Mouse (Mus musculus) brain, embryonic 18.5 days (tissue): Measurements from ENCODE around the gene Tcta.
"Not testable (repeated sequence)": the region's sequence is repeated elsewhere in the genome, so short reads cannot be mapped to it uniquely, and the experiment has no call there.

ENCODE experiments used
- DNase-seq: peaks from one replicate; pipeline ENCODE4 v3.0.0-alpha.2; 2012; ENCODE audit warnings: low read depth, low spot score

Gene Tcta

DNA sequence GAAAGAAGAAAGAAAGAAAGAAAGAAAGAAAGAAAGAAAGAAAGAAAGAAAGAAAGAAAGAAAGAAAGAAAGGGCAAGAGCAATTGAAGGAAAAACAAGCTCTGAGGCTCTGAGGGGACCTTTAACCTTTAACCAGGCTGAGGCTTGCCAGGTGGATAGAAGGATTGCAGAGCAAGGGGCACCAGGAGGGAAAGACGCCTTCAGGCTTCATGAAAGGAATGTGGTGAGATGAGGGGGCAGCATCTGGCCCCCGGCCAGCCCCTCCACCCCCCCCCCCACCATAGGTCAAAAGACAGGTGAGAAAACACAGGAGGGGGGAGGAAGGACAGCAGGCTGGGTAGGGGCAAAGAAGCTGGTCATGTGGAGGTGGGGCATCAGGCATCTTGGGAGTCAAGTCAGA lies 34.0 kb downstream of the Tcta start:
- DNase-seq, result no peak

DNA sequence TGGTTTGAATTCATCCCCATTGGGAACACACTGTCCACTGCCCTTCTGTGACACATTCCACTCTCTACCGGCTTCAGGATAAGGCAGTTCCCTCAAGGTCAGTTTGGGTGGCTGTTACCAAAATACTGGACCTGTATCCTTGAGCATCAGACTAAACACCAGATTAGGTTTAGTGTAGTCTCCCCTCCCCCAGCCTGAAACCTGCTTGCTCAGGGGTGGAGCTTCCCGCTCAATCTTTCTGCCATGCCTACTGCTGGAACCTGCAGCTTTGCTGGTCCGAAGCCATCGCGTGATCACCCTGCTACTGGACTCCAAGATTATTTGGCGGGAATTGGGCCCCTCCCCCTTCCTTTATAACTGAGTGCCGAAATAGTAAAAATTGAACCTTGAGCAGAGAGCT lies 37.3 kb downstream of the Tcta start:
- DNase-seq, result not testable (repeated sequence)

DNA sequence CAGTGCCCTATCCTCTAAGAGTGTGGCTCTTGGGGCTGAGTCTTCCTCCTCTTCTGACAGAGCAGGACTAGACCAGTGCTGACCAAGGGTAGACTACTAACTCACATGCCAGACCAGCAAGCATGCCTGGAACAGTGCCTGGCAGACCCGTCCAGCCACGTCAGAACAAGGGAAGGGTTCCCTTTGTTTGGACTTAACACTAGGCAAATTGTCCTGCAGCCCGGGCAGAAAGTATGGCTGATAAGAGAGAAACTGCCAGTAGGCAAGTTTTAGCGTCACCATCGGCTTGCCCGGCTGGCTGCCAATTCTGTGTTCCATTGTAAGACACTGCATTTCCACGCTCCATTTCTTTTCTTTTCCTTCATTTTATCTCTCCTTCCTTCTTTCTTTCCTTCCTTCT lies 38.3 kb downstream of the Tcta start:
- no peak for DNase-seq

DNA sequence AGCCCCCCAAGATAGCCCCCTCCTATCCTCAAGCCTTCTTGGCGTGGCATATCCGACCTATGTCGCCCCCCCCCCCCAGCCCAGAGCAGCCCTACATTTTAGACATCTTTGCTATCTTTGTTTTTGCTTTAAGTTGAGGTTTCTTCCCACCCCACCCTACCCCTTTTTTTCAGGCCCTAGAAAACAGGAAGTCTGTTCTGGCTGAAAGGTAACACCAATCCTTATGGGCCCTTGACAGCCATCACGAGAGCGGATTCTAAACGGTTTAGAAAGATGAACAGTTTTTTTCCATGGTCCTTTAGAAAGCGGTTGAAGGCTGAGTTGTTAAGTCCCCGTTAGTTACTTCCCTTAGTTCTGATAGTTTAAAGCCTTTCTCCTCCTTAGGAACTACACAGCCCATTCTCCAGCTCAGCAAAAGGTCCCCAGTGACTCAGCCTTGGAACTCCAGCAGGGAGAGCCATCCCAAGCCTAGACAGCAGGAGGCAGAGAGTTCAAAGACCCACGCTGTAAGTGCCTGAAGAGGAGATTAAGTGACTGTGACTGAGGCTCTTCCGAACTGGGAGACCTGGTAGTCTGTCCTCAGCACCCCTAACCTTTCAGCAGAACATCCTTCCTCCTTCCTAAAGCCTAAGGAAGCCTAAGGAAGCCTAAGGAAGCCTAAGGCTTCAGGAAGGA lies 39.6 kb downstream of the Tcta start:
- no peak for DNase-seq

DNA sequence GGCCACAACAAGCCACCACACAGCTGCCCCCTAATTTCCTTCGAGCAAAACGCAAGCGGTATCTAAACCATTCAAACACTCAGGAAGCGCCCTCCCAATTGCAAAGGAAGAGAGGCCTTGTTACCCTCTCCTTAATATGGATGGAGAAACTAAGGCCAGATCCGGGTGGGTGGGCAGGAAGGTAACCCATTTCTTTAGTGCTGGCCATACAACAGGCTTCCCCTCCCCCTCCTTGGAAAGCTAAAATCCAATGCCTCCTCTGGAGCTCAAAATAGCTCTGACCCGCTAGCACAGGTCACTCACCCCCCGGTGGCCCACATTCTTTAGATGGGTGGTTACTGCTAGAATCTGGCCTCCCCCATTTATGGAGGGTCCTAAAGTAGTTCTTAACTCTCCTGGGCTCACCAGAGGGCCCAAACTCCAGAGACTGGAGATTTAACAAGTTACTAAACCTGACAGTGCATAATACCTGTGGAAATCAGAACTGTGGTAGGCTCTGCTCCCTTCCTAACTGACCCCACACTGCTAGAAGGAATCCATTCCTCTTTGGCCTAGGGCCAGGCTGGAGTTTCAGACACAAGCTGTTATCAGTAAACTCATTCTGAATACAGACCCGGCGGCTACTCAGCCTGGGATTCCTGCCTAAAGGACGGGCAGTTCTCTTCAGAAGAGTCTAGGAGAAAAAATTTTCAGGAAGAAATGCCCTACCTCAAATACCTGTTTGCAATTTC lies 41.6 kb downstream of the Tcta start:
- DNase-seq, result no peak

DNA sequence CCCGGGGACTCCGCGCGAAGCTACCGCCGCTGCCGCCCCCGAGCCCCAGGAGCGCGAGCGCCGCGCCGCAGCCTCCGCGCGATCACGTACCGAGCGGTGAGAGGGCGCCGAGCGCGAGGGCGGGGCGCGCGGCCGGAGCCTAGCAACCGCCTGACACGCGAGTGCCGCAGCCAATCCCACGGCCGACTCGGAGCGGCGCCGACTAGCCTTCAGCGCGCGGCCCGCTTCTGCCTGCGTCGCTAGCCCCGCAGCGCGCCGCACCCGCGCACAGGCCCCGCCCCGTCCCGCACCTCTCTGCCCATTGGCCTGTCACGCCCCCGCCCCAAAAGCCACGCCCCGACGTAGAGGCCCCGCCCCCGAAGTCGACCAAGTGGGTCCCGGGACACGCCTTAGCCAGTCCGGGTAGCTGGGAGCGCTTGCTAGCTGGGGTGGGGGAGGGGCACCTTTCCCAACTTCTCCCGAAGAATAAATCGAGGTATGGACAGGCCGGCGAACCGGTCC lies 42.2 kb downstream of the Tcta start, which contains the start of gene Dag1:
Dag1 (minus strand) TSS at position 269 of the 501 bp plus-strand sequence.
- peak; percentile 92 for DNase-seq

DNA sequence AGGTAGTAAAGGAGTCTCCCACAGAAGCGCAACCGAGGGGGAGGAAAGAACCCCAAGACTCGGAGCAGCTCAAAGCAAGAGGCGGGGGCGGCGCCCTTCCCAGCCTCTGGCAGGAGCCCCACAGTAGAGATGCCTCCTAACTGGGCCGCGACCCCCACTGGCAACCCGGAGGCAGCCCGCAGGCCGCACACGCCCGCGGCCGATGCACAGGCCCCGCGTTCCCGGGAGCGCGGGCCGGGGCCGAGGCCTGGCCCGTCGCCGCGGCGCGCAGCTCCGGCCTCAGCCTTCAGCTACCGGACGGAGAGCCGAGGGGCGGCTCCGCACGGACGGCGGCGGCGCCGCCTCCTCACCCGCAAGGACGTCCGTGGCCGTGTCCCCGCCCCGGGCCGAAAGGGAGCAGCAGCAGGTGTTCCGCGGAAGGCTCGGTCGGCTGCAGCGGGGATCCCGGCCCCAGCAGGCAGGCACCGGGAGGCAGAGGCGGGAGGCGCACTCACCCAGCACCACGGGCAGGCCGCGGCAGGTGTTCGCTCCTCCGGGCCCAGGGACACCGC lies 42.8 kb downstream of the Tcta start:
- DNase-seq, result peak; percentile 6

DNA sequence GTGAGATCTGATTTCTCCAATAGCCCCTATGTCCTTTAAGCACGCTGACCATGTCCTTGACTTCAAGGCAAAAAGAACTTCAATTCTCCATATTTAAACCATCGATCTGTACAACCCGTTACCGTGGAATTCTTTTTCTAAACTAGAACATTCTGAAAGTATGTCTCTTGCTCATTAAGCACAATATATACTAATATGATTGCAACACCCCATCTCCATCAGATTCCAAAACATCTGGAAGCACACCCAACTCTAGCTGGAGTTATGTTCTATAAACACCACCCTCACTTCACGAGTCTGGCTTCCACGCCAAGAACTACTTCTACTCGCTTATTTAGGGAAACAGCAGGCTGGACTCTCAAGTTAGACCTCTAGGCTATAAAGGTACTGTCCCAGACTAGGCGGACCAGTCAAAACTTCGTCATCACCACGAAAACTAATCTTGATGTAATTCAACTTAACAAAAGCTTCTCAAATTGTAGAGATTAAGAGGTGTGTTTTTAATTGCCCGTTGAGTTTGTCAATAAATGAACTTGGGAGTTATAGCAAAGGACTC lies 43.4 kb downstream of the Tcta start:
- DNase-seq, result no peak

DNA sequence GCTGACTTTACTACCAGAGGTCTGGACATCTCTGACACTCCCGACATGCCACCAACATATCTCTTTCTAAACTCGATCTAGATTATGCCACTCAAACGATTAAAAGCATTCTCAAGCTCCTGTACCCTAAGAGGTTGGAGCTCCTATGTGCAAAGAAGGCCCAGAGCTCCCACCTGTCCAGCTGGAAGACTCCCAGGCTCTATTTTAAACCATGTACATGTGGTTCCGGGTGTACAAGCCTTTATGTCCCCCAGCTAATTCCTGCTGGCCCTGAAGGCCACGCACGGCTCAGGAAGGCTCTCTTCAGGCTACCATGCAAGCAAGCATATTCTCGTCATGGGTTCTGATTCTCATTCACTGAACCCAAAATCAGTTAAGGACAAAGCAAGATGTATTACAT lies 44.1 kb downstream of the Tcta start:
- DNase-seq, result no peak

DNA sequence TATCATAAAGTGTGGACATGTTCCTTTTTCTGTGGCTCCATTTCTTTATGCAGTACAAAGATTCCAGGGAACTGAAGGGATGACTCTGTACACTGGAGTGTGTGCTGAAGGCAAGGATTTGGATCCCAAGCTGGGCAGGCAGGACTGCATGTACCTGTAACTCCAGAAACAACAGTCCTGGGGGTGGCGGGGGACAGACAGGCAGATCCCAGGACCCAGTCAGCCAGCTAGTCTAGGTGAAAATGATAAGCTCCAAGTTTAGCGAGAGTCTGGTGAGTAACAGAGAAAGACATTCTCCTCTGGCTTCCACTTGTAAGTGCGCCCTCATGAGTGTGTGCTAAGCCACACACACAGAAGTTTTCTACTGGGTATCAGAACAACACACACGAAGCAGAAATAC lies 45.4 kb downstream of the Tcta start:
- DNase-seq, result no peak
